Mouse (Mus musculus) neural tube, embryonic 11.5 days (tissue): Measurements from ENCODE around the gene Smarcd2. TPM values are rescaled to one million over a fixed set of nuclear protein-coding genes. Genes with fewer than 3 reads are reported as not detected.

Experiments
- ATAC-seq: fragments of 200-750 bp; cut with Nextera tagmentation; 2 replicates; pipeline ENCODE4 v1.8.0; 2017; ENCODE audit warnings: moderate number of reproducible peaks, mild to moderate bottlenecking, moderate TSS enrichment, moderate library complexity; ENCODE audit not compliant: insufficient read depth, low FRiP score, low TSS enrichment
- DNase-seq: peaks from one replicate; pipeline ENCODE4 v3.0.0-alpha.2; 2015; ENCODE audit warnings: low spot score
- H3K27ac ChIP-seq: fragments of 300-500 bp; sonication (generic); 2 replicates; pipeline ENCODE4 v1.5.1; 2014; ENCODE audit warnings: low read depth, mild to moderate bottlenecking, low read length
- H3K27me3 ChIP-seq: fragments of 300-500 bp; sonication (generic); 2 replicates; pipeline ENCODE4 v1.6.1; 2014; ENCODE audit warnings: mild to moderate bottlenecking, low read length, mixed read lengths; ENCODE audit not compliant: control insufficient read depth, insufficient read depth
- H3K36me3 ChIP-seq: fragments of 300-500 bp; sonication (generic); 2 replicates; pipeline ENCODE4 v1.6.1; 2014; ENCODE audit warnings: mild to moderate bottlenecking, low read length, moderate library complexity, mixed read lengths; ENCODE audit not compliant: control insufficient read depth, insufficient read depth
- H3K4me1 ChIP-seq: fragments of 300-500 bp; sonication (generic); 2 replicates; pipeline ENCODE4 v1.6.1; 2014; ENCODE audit warnings: low read length, mixed read lengths; ENCODE audit not compliant: control insufficient read depth, insufficient read depth
- H3K4me2 ChIP-seq: fragments of 300-500 bp; sonication (generic); 2 replicates; pipeline ENCODE4 v1.6.1; 2014; ENCODE audit warnings: low read depth, mild to moderate bottlenecking, moderate library complexity
- H3K4me3 ChIP-seq: fragments of 300-500 bp; sonication (generic); 2 replicates; pipeline ENCODE4 v1.5.1; 2014; ENCODE audit warnings: low read depth, low read length
- H3K9ac ChIP-seq: fragments of 300-500 bp; sonication (generic); 2 replicates; pipeline ENCODE4 v1.6.1; 2014; ENCODE audit warnings: mild to moderate bottlenecking, low read length
- H3K9me3 ChIP-seq: fragments of 300-500 bp; sonication (generic); 2 replicates; pipeline ENCODE4 v1.6.1; 2016; ENCODE audit warnings: low read length; ENCODE audit not compliant: control insufficient read depth
- WGBS: fragments of 180-500 bp; shearing (Covaris S2); extraction: QIAGEN DNeasy Blood & Tissue Kit; methylation state at CpG from one replicate; pipeline ENCODE4 v1.1.7; 2014; 5-methylcytosine and 5-hydroxymethylcytosine counted together
- polyA plus RNA-seq: library from polyadenylated mRNA; unstranded; fragments of >200 nt; fragmentation: Nextera tagmentation; extraction: Ambion mirVana; gene quantifications from 2 replicates; pipeline ENCODE4 v1.2.1, GENCODE M21; 2014

Gene Smarcd2
- polyA plus RNA-seq, 1 experiment from 2014 or later, result 44.4 TPM

DNA sequence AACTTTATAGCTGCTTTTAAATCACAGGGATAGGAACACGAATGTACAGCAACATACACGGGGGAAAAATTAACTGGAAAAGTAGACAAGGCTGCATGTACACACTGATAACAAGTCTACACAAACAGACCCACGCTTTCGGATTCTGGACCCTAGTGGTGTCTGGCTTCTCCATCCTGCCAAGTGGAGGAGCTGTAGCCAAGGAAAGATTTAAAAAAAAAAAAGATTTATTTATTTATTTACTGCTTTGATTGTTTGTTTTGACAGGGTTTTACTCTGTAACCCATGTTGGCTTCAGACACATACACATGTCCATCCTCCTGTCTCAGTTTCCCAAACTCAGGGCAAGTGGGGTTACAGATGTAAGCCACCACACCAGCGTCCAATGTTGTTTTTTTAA, 34.7 kb upstream of the Smarcd2 start:
- H3K9me3 ChIP-seq, result no peaks in the 10 kb centered on the region
- H3K27me3 ChIP-seq, result no peaks in the 10 kb centered on the region
- no peak overlapping the region for H3K9ac ChIP-seq
- no peaks in the 10 kb centered on the region for H3K36me3 ChIP-seq
- H3K4me2 ChIP-seq, result no peak overlapping the region
- no peak overlapping the region for H3K27ac ChIP-seq
- no peak for DNase-seq
- no peak overlapping the region for H3K4me3 ChIP-seq
- WGBS, result 78% methylated on average over 5 of the region's 5 CpGs
- no peaks in the 10 kb centered on the region for H3K4me1 ChIP-seq
- no peak for ATAC-seq

DNA sequence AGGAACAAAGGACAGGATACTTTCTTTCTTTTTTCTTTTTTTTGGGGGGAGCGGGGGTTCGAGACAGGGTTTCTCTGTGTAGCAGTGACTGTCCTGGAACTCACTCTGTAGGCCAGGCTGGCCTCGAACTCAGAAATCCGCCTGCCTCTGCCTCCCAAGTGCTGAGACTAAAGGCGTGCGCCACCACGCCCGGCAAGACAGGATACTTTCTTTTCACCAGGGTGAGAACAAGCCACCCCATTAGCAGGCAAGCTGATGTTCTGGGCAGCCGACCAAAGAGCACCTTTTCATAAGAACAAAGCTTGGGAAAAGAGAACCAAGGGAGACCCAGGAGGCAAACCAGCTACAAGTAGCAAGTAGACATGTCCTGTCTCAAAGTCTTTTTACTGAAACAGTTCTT, 34.0 kb upstream of the Smarcd2 start:
- H3K4me2 ChIP-seq, result no peak overlapping the region
- no peaks in the 10 kb centered on the region for H3K27me3 ChIP-seq
- 86% methylated on average over 9 of the region's 9 CpGs for WGBS
- no peaks in the 10 kb centered on the region for H3K4me1 ChIP-seq
- H3K4me3 ChIP-seq, result no peak overlapping the region
- no peaks in the 10 kb centered on the region for H3K36me3 ChIP-seq
- ATAC-seq (no peak), DNase-seq (no peak)
- no peak overlapping the region for H3K27ac ChIP-seq
- no peak overlapping the region for H3K9ac ChIP-seq
- H3K9me3 ChIP-seq, result no peaks in the 10 kb centered on the region

DNA sequence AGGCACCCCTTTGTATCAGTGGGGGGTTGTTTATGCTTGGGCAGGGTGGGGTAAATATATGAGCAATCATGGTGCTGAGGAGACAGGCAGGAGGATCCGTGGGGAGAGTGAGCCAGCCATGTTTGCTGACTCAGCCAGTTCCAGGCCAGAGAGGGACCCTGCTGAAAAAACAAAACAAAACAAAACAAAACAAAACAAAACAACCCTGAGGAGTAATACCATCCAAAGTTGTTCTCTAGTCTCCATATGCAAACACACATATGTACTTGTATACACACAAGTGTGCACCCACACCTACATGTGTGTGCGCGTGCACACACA, 33.3 kb upstream of the Smarcd2 start:
- ATAC-seq, result no peak
- WGBS, result 87% methylated on average over 3 of the region's 3 CpGs

DNA sequence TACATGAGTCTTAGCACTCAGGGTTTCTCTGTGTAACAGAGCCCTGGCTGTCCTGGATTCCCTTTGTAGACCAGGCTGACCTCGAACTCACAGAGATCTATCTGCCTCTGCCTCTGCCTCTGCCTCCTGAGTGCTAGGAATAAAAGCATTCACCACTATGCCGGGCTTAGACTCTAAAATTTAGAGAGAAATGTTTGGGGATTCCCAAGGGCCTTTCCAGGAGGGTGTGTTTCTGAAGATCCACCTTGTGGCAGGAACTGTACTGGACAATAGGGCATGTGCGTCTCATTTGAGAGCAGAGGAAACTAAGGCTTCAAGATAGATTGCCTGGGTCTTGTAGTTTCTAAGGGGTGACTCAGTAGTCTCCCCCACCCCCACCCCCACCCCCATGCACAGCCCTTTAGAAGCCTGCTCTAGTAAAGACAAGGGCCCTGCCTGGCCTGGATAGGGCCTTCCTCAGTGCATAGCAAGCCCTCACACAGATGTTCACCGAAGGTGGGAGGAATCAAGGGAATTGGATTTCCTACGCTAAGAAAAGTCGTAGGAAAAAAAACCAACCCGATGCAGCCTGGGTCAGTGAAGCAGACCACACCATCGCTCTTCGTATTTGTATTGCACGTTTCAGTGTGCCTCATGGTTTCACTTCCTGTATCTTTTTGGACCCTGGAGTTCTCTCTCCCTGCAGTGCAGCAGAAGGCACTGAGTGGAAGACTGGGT, 32.7 kb upstream of the Smarcd2 start:
- Histone ChIP-seq H3K27me3 (no peaks in the 10 kb centered on the region), H3K36me3 (no peaks in the 10 kb centered on the region), H3K4me3 (no peak overlapping the region), H3K4me2 (no peak overlapping the region), H3K4me1 (no peaks in the 10 kb centered on the region), H3K9ac (no peak overlapping the region), H3K27ac (no peak overlapping the region), H3K9me3 (no peaks in the 10 kb centered on the region)
- 86% methylated on average over 10 of the region's 10 CpGs for WGBS
- DNase-seq (no peak), ATAC-seq (no peak)

More for the DNA sequence above, 33.3 kb upstream of the Smarcd2 start:
- no peak overlapping the region for H3K27ac ChIP-seq
- DNase-seq, result no peak
- no peak overlapping the region for H3K4me3 ChIP-seq
- no peaks in the 10 kb centered on the region for H3K36me3 ChIP-seq
- no peak overlapping the region for H3K4me2 ChIP-seq
- no peaks in the 10 kb centered on the region for H3K4me1 ChIP-seq
- H3K9me3 ChIP-seq, result no peaks in the 10 kb centered on the region
- no peak overlapping the region for H3K9ac ChIP-seq
- H3K27me3 ChIP-seq, result no peaks in the 10 kb centered on the region

DNA sequence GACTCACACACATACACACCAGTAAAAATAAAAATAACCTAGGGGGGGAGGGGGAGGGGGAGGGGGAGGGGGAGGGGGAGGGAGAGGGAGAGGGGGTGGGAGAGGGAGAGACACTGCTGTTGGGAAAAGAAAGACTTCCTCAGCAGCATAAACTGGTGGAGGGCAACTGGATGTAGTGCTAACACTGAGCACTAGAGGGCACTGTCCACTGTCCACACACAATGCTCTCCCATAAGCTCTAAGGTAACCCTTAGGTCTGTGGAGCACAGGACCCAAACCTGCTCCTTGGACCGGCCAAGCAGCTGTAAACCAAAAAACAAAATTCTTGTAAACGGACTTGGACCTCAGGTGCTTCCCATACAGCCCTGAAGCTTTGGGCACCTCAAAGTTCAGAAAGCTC, 29.9 kb upstream of the Smarcd2 start:
- DNase-seq, result peak; percentile 78
- WGBS, result 18% methylated on average over 2 of the region's 2 CpGs
- no peak overlapping the region for H3K27ac ChIP-seq
- ATAC-seq, result no peak
- H3K4me2 ChIP-seq, result no peak overlapping the region
- H3K4me3 ChIP-seq, result no peak overlapping the region
- no peaks in the 10 kb centered on the region for H3K9me3 ChIP-seq
- no peaks in the 10 kb centered on the region for H3K27me3 ChIP-seq
- H3K4me1 ChIP-seq, result no peaks in the 10 kb centered on the region
- no peaks in the 10 kb centered on the region for H3K36me3 ChIP-seq
- no peak overlapping the region for H3K9ac ChIP-seq

DNA sequence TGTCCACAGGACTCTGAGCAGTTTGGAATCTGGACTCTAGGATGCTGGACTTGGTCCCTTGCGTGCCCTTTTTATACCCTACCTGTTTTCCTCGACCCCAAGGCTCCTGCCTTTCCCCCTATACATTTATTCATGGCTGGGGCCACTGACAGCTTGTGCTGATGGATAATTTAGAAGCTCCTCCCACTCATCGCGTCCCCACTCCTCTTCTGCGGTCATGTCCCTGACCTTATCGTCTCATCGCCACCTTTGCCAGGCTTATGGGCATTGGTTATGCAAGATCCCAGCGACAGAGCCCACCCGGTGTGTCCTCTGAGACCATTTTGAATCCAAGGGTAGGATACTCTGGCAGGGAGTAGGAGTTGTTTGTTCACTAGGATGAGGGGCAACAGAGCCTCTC, 29.0 kb upstream of the Smarcd2 start, which contains the start of gene Gh:
Gene Gh, minus strand, starts transcription at position 101 of the 400 bp plus-strand sequence.
- H3K27ac ChIP-seq, result no peak within 1 kb of the TSS
- no peak within 1 kb of the TSS for H3K4me2 ChIP-seq
- H3K4me3 ChIP-seq, result no peak within 1 kb of the TSS
- H3K4me1 ChIP-seq, result no peaks in the 10 kb centered on the region
- no peak within 1 kb of the TSS for H3K9ac ChIP-seq
- no peaks in the 10 kb centered on the region for H3K27me3 ChIP-seq
- 83% methylated on average over 9 of the region's 9 CpGs for WGBS
- DNase-seq, result no peak
- H3K36me3 ChIP-seq, result no peaks in the 10 kb centered on the region
- no peaks in the 10 kb centered on the region for H3K9me3 ChIP-seq
- ATAC-seq, result no peak

DNA sequence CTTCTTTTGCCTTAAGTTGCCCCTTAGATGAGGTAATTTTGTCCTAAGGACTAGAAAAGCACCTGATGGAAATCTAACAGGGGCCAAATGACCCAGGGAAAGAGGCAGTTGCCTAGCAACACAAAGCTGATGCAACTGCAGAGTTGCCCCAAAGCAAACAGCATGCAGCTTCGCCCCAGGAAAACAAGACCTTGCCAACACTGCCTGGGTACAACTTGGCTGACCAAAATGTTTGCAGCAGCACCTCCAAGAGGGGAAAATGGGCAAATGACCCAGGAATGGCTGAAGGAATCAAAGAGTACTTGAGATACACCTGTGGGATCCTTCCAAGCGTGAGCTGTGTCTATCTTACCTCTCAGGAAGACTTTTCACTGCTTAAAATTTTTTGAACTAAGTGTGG, 19.1 kb upstream of the Smarcd2 start:
- Histone ChIP-seq H3K9ac (no peak overlapping the region), H3K27ac (no peak overlapping the region), H3K27me3 (no peaks in the 10 kb centered on the region), H3K4me1 (no peaks in the 10 kb centered on the region), H3K4me3 (no peak overlapping the region), H3K36me3 (no peaks in the 10 kb centered on the region), H3K9me3 (no peaks in the 10 kb centered on the region), H3K4me2 (no peak overlapping the region)
- no peak for DNase-seq
- 86% methylated on average over 2 of the region's 2 CpGs for WGBS
- ATAC-seq, result no peak

DNA sequence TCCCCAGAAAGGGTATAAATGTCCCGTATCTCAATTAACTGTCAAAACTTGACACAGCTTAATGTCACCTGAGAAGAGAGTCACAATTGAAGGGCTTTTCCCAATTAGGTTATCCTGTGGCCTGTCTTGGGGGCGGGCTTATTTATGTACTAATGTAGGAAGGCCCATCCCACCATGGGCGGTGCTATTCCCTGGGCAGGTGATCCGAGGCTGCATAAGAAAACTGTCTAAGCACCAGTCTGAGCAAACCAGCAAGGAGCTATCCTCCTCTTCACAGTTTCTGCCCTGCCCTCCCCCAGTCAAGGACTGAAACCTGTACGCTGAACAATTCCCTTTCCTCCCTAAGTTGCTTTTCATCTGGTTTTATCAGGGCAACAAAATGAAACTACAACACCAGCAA, 17.6 kb upstream of the Smarcd2 start:
- H3K9me3 ChIP-seq, result no peaks in the 10 kb centered on the region
- 94% methylated on average over 5 of the region's 5 CpGs for WGBS
- H3K36me3 ChIP-seq, result no peaks in the 10 kb centered on the region
- no peak overlapping the region for H3K9ac ChIP-seq
- no peak overlapping the region for H3K4me2 ChIP-seq
- no peaks in the 10 kb centered on the region for H3K27me3 ChIP-seq
- DNase-seq (no peak), ATAC-seq (no peak)
- H3K4me1 ChIP-seq, result no peaks in the 10 kb centered on the region
- no peak overlapping the region for H3K4me3 ChIP-seq
- H3K27ac ChIP-seq, result no peak overlapping the region

DNA sequence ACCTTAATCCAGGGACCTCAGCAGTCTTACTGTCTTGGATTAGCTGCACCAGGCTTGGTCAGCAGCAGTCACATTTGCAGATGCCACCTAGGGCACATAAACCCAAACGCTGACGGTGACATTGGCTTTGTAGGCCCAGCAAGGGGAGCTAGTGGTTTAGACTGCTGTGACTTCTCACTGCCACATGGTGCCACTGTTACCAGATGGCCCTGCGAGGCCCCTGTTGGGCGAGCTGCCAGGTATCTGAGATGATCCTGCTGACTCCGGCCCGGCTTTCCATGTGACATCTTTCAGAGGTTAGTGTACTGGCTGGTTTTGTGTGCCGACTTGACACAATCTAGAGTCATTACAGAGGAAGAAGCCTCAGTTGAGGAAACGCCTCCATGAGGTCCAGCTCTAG, 16.6 kb upstream of the Smarcd2 start:
- no peak for ATAC-seq
- WGBS, result 81% methylated on average over 8 of the region's 8 CpGs
- no peak overlapping the region for H3K4me3 ChIP-seq
- no peaks in the 10 kb centered on the region for H3K9me3 ChIP-seq
- no peaks in the 10 kb centered on the region for H3K4me1 ChIP-seq
- no peaks in the 10 kb centered on the region for H3K36me3 ChIP-seq
- no peak overlapping the region for H3K9ac ChIP-seq
- DNase-seq, result no peak
- H3K27ac ChIP-seq, result no peak overlapping the region
- no peak overlapping the region for H3K4me2 ChIP-seq
- H3K27me3 ChIP-seq, result no peaks in the 10 kb centered on the region
